ENCODE assay signal across 27 mouse cellular contexts in the genomic region with DNA sequence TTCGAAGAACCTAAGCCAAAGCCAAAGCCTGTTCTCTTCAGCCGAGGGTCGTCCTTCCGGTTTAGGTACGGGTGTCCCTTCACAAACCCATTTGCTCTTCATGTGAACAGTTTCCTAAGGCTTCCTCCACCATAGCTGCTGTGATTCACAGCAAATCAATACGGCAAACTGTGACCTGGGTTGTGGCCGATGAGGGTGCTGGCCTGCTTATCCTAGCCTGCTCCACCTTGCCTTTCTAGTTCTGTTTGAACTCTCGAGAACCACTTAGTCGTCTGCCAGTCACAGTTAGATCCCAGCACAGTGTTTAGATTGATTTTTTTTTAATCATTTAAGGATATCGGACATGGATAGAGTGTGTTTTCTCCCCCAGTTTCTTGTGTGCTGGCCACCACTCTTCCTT.
A peak's percentile ranks its signal among the peaks of the same experiment; 100 is the strongest.
DNase-seq lines count a peak whose midpoint lies in the region; ATAC-seq and TF ChIP-seq lines count a peak whose summit lies in the region.
"Had no signal": no experiment of that assay in that cellular context is flagged by ENCODE, and none has a peak within 500 bp of the region (broad histone marks: within the 10 kb centered on the region; RNA-seq: fewer than 3 reads in every experiment).

No protein-coding gene starts in this region.

- H3K4me2 ChIP-seq in liver, postnatal 0 days (ENCODE audit: low read depth, low read length), result no peak overlapping the region
- H3K4me2 ChIP-seq in liver, embryonic 12.5 days, result no peak overlapping the region
- H3K4me2 ChIP-seq in lung, postnatal 0 days (replicated peaks; ENCODE audit: low read depth, low read length), result no peak overlapping the region
- H3K4me2 ChIP-seq in stomach, postnatal 0 days (replicated peaks; ENCODE audit: low read depth), result no peak overlapping the region
- H3K4me2 ChIP-seq: embryonic facial prominence, embryonic 13.5 days; embryonic facial prominence, embryonic 15.5 days; forebrain, embryonic 13.5 days had no signal

- TF ChIP-seq EP300 in liver, postnatal 0 days (IDR thresholded peaks at IDR 0.05; ENCODE audit: low read depth), result no peak
- no peak for TF ChIP-seq EP300 in lung, postnatal 0 days (IDR thresholded peaks at IDR 0.05)
- TF ChIP-seq EP300 in stomach, postnatal 0 days (optimal IDR thresholded peaks at IDR 0.05), result no peak

- peaks cover 5% of the 10 kb centered on the region; the same call in 1 of the 2 replicates for H3K36me3 ChIP-seq in liver, adult 2 months (ENCODE audit: control insufficient read depth, insufficient read depth, low read length)
- peaks cover 14% of the 10 kb centered on the region; the same call in 1 of the 2 replicates for H3K36me3 ChIP-seq in liver, postnatal 0 days (replicated peaks; ENCODE audit: insufficient read depth, low read length)
- peaks cover 19% of the 10 kb centered on the region for H3K36me3 ChIP-seq in liver, embryonic 12.5 days
- H3K36me3 ChIP-seq in lung, postnatal 0 days (ENCODE audit: insufficient read depth, low read length), result peaks cover 7% of the 10 kb centered on the region; the same call in 1 of the 2 replicates
- H3K36me3 ChIP-seq in stomach, postnatal 0 days (ENCODE audit: control insufficient read depth, insufficient read depth, low read length), result no peaks in the 10 kb centered on the region
- H3K36me3 ChIP-seq: G1E had no signal

- peak; percentile 72 for DNase-seq in liver, adult 2 months (ENCODE audit: extremely low read depth, low read depth, low spot score)
- DNase-seq in liver, result no peak
- DNase-seq in liver, postnatal 0 days, result no peak
- DNase-seq in lung, postnatal 0 days (ENCODE audit: low spot score), result no peak
- DNase-seq in lung, adult 18-20 months, result no peak
- peak; percentile 42 for DNase-seq in stomach, postnatal 0 days (ENCODE audit: low spot score)
- no peak for DNase-seq in layer of hippocampus, adult 8-10 months (ENCODE audit: low spot score in 2 of 2)
- DNase-seq: adrenal gland, adult 8-10 months; adrenal gland, postnatal 14 days; B cell, adult 2 months; cerebellum, adult 11 months; cerebellum, adult 18-20 months; cerebellum, adult 8-10 months; cerebellum, adult 9-11 months; cerebellum, postnatal 14 days; cerebellum, postnatal 36 days; embryo, embryonic 11 days had no signal

- 32% methylated on average over 10 of the region's 10 CpGs for WGBS in liver, adult 2 months
- 55% methylated on average over 10 of the region's 10 CpGs for WGBS in liver, postnatal 0 days (ENCODE audit: insufficient replicate concordance)
- 68% methylated on average over 10 of the region's 10 CpGs for WGBS in liver, embryonic 12.5 days (ENCODE audit: insufficient replicate concordance)
- 65% methylated on average over 10 of the region's 10 CpGs for WGBS in lung, postnatal 0 days
- WGBS in stomach, postnatal 0 days, result 68% methylated on average over 10 of the region's 10 CpGs

- H3K79me2 ChIP-seq in liver, adult 2 months (ENCODE audit: control insufficient read depth, insufficient read depth, low read length), result no peaks in the 10 kb centered on the region

- ATAC-seq in liver, postnatal 0 days, result peak; percentile 61; the same call in 1 of the 2 replicates
- ATAC-seq in liver, embryonic 12.5 days, result no peak
- 0 out of 2 replicates have a peak, but pooled peaks have one; percentile 6 for ATAC-seq in lung, postnatal 0 days
- peak; percentile 63; the same call in 1 of the 2 replicates for ATAC-seq in stomach, postnatal 0 days (ENCODE audit: low FRiP score, low TSS enrichment)
- ATAC-seq: activated CD4-positive, CD25-positive, alpha-beta regulatory T cell, adult 4 months; CD4-positive, CD25-positive, alpha-beta regulatory T cell, adult 4 months; forebrain, embryonic 13.5 days; forebrain, embryonic 16.5 days had no signal

- no peaks in the 10 kb centered on the region for H3K9me3 ChIP-seq in liver, postnatal 0 days (ENCODE audit: low read length)
- no peaks in the 10 kb centered on the region for H3K9me3 ChIP-seq in liver, embryonic 12.5 days (replicated peaks)
- no peaks in the 10 kb centered on the region for H3K9me3 ChIP-seq in lung, postnatal 0 days (ENCODE audit: low read length)
- H3K9me3 ChIP-seq in stomach, postnatal 0 days (ENCODE audit: control insufficient read depth, low read length), result no peaks in the 10 kb centered on the region
- H3K9me3 ChIP-seq: embryonic facial prominence, embryonic 13.5 days; embryonic facial prominence, embryonic 15.5 days; forebrain, embryonic 13.5 days had no signal

- H3K9ac ChIP-seq in liver, adult 2 months (ENCODE audit: low read depth, low read length), result peak overlapping the region; percentile 27; the same call in 1 of the 2 replicates
- H3K9ac ChIP-seq in liver, postnatal 0 days (replicated peaks), result no peak overlapping the region
- H3K9ac ChIP-seq in liver, embryonic 12.5 days, result no peak overlapping the region
- no peak overlapping the region for H3K9ac ChIP-seq in lung, postnatal 0 days (replicated peaks; ENCODE audit: low read depth)
- no peak overlapping the region for H3K9ac ChIP-seq in stomach, postnatal 0 days (ENCODE audit: low read length)
- H3K9ac ChIP-seq: embryonic facial prominence, embryonic 13.5 days; embryonic facial prominence, embryonic 15.5 days; forebrain, embryonic 13.5 days had no signal

- H3K27ac ChIP-seq in liver, adult 2 months (replicated peaks; ENCODE audit: insufficient read depth, low read depth, low read length), result peak overlapping the region; percentile 91
- no peak overlapping the region; the same call in 1 of the 2 replicates for H3K27ac ChIP-seq in liver, postnatal 0 days (ENCODE audit: low read depth)
- H3K27ac ChIP-seq in liver, embryonic 12.5 days, result no peak overlapping the region
- H3K27ac ChIP-seq in lung, postnatal 0 days (ENCODE audit: low read length), result 0 out of 2 replicates have a peak overlapping the region, but pooled peaks have one; percentile 21
- no peak overlapping the region for H3K27ac ChIP-seq in stomach, postnatal 0 days (replicated peaks)
- H3K27ac ChIP-seq: embryonic facial prominence, embryonic 13.5 days; embryonic facial prominence, embryonic 15.5 days; forebrain, embryonic 13.5 days had no signal

- no peak overlapping the region for H3K4me3 ChIP-seq in liver, adult 2 months (ENCODE audit: insufficient read depth, low read depth, low read length)
- H3K4me3 ChIP-seq in liver, postnatal 0 days (ENCODE audit: low read depth, low read length), result no peak overlapping the region
- no peak overlapping the region for H3K4me3 ChIP-seq in liver, embryonic 12.5 days
- H3K4me3 ChIP-seq in lung, postnatal 0 days (ENCODE audit: low read depth, low read length), result no peak overlapping the region
- H3K4me3 ChIP-seq in stomach, postnatal 0 days (ENCODE audit: low read depth, low read length), result no peak overlapping the region
- H3K4me3 ChIP-seq: embryonic facial prominence, embryonic 13.5 days; embryonic facial prominence, embryonic 15.5 days; forebrain, embryonic 13.5 days had no signal

- no peak for TF ChIP-seq POLR2A in liver, adult 2 months (IDR thresholded peaks at IDR 0.05; ENCODE audit: extremely low read depth, insufficient read depth, low read length)

- peaks cover 20% of the 10 kb centered on the region for H3K4me1 ChIP-seq in liver, adult 2 months (ENCODE audit: control insufficient read depth, insufficient read depth, low read length)
- H3K4me1 ChIP-seq in liver, postnatal 0 days (ENCODE audit: insufficient read depth), result peaks cover 9% of the 10 kb centered on the region
- H3K4me1 ChIP-seq in liver, embryonic 12.5 days, result no peaks in the 10 kb centered on the region; the same call in 1 of the 2 replicates
- H3K4me1 ChIP-seq in lung, postnatal 0 days (ENCODE audit: insufficient read depth, low read depth, low read length), result no peaks in the 10 kb centered on the region
- H3K4me1 ChIP-seq in stomach, postnatal 0 days (replicated peaks; ENCODE audit: control insufficient read depth, insufficient read depth), result no peaks in the 10 kb centered on the region

- no peak for TF ChIP-seq CTCF in liver, adult 2 months (IDR thresholded peaks at IDR 0.05; ENCODE audit: low read depth, low read length)
- TF ChIP-seq CTCF in liver, postnatal 0 days (IDR thresholded peaks at IDR 0.05; ENCODE audit: low read depth), result no peak
- TF ChIP-seq CTCF in lung, postnatal 0 days (IDR thresholded peaks at IDR 0.05), result no peak
- TF ChIP-seq CTCF in stomach, postnatal 0 days (IDR thresholded peaks at IDR 0.05; ENCODE audit: low read depth), result no peak

- no peaks in the 10 kb centered on the region for H3K27me3 ChIP-seq in liver, adult 2 months (ENCODE audit: control insufficient read depth, insufficient read depth, low read length)
- no peaks in the 10 kb centered on the region for H3K27me3 ChIP-seq in liver, postnatal 0 days (ENCODE audit: insufficient read depth, low read length)
- no peaks in the 10 kb centered on the region for H3K27me3 ChIP-seq in liver, embryonic 12.5 days (replicated peaks)
- no peaks in the 10 kb centered on the region for H3K27me3 ChIP-seq in lung, postnatal 0 days (replicated peaks; ENCODE audit: insufficient read depth, low read length)
- no peaks in the 10 kb centered on the region for H3K27me3 ChIP-seq in stomach, postnatal 0 days (ENCODE audit: control insufficient read depth, insufficient read depth, low read length)
- H3K27me3 ChIP-seq: CH12.LX; embryonic facial prominence, embryonic 13.5 days; embryonic facial prominence, embryonic 15.5 days; forebrain, embryonic 13.5 days; Patski had no signal

Comparison
In these comparisons a context has a peak if more than half of its experiments do, and no peak if none do; other contexts are left out.
1. DNase-seq: peak in liver, adult 2 months (single experiment) and stomach, postnatal 0 days (single experiment); none in liver (single experiment), liver, postnatal 0 days (single experiment), lung, postnatal 0 days (single experiment), lung, adult 18-20 months (0 of 2) and layer of hippocampus, adult 8-10 months (0 of 2).
2. H3K27ac ChIP-seq: peak in liver, adult 2 months (single experiment) and lung, postnatal 0 days (single experiment); none in liver, postnatal 0 days (single experiment), liver, embryonic 12.5 days (single experiment) and stomach, postnatal 0 days (single experiment).